Comparison of ENCODE assay signal across 8 mouse cellular contexts in the genomic region with DNA sequence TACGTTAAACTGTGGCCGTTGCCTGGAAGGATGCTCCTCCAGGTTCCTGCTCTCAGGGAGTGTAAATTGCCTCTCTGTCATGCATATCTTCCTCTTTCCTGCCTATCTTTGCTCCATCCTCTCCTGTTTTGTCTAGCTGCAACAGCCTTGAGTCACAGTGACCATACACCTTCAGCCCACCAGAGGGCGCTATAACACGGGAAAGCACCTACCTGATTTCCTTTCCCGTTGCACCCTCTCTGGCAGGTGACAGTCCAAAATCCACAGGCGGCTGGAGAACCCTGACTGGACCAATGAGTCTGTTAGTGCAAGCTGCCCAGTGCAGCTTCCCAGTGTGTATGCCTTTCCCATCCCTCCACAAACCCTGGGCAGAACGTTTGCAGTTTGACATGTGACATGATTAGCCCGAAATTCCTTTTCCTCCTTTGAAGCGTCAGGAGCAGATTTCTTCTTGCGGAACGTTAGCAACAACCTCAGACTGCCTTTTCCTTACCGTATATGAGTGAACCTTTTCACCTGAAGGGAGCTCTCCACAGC. TPM values are rescaled to one million over a fixed set of nuclear protein-coding genes. Genes with fewer than 3 reads are reported as not detected.
DNase-seq lines count a peak whose midpoint lies in the region; ATAC-seq lines count a peak whose summit lies in the region.

No protein-coding gene starts in this region.

- H3K27me3 ChIP-seq in midbrain, embryonic 10.5 days (ENCODE audit: low read depth, poor library complexity, severe bottlenecking), result peaks cover 12% of the 10 kb centered on the region; the same call in 1 of the 2 replicates
- H3K27me3 ChIP-seq in midbrain, embryonic 15.5 days (replicated peaks), result no peaks in the 10 kb centered on the region
- H3K27me3 ChIP-seq in hindbrain, embryonic 15.5 days, result no peaks in the 10 kb centered on the region
- no peaks in the 10 kb centered on the region for H3K27me3 ChIP-seq in neural tube, embryonic 11.5 days (ENCODE audit: control insufficient read depth, insufficient read depth, low read length)

- H3K4me3 ChIP-seq in midbrain, embryonic 10.5 days, result no peak overlapping the region
- no peak overlapping the region for H3K4me3 ChIP-seq in midbrain, embryonic 15.5 days
- no peak overlapping the region for H3K4me3 ChIP-seq in hindbrain, embryonic 15.5 days
- H3K4me3 ChIP-seq in neural tube, embryonic 11.5 days (ENCODE audit: low read depth, low read length), result no peak overlapping the region

- 35% methylated on average over 12 of the region's 12 CpGs for WGBS in midbrain, embryonic 10.5 days
- WGBS in midbrain, embryonic 15.5 days, result 28% methylated on average over 12 of the region's 12 CpGs
- 30% methylated on average over 12 of the region's 12 CpGs for WGBS in hindbrain, embryonic 15.5 days
- WGBS in neural tube, embryonic 11.5 days, result 34% methylated on average over 12 of the region's 12 CpGs

- H3K9me3 ChIP-seq in midbrain, embryonic 10.5 days (replicated peaks), result no peaks in the 10 kb centered on the region
- no peaks in the 10 kb centered on the region for H3K9me3 ChIP-seq in midbrain, embryonic 15.5 days
- no peaks in the 10 kb centered on the region for H3K9me3 ChIP-seq in hindbrain, embryonic 15.5 days
- no peaks in the 10 kb centered on the region for H3K9me3 ChIP-seq in neural tube, embryonic 11.5 days (ENCODE audit: control insufficient read depth, low read length)

- no peak overlapping the region; the same call in 1 of the 2 replicates for H3K9ac ChIP-seq in midbrain, embryonic 15.5 days
- H3K9ac ChIP-seq in hindbrain, embryonic 15.5 days, result 0 out of 2 replicates have a peak overlapping the region, but pooled peaks have one; percentile 18
- H3K9ac ChIP-seq in neural tube, embryonic 11.5 days (ENCODE audit: low read length), result no peak overlapping the region

- ATAC-seq in midbrain, embryonic 15.5 days (replicated peaks), result no peak
- ATAC-seq in hindbrain, embryonic 15.5 days (ENCODE audit: low FRiP score, low read depth), result no peak
- ATAC-seq in neural tube, embryonic 11.5 days (ENCODE audit: insufficient read depth, low FRiP score, low TSS enrichment), result no peak

- peak; percentile 76 for DNase-seq in midbrain, embryonic 10.5 days (ENCODE audit: low spot score)
- peak; percentile 77 for DNase-seq in cerebellum, adult 11 months
- peak; percentile 28 to 89 for DNase-seq in frontal cortex, adult 2 months (ENCODE audit: extremely low spot score in 1 of 2, low spot score in 1 of 2)
- peak; percentile 80 for DNase-seq in left cerebral cortex, postnatal 4 days
- DNase-seq in neural tube, embryonic 11.5 days (ENCODE audit: low spot score), result peak; percentile 71
- DNase-seq in thymus, adult 18-20 months, result peak; percentile 22 to 37

- peaks cover 12% of the 10 kb centered on the region for H3K4me1 ChIP-seq in midbrain, embryonic 10.5 days
- H3K4me1 ChIP-seq in midbrain, embryonic 15.5 days, result peaks cover 3% of the 10 kb centered on the region
- peaks cover 8% of the 10 kb centered on the region for H3K4me1 ChIP-seq in hindbrain, embryonic 15.5 days (replicated peaks)
- no peaks in the 10 kb centered on the region for H3K4me1 ChIP-seq in neural tube, embryonic 11.5 days (ENCODE audit: control insufficient read depth, insufficient read depth, low read length)

- no peaks in the 10 kb centered on the region for H3K36me3 ChIP-seq in midbrain, embryonic 10.5 days
- H3K36me3 ChIP-seq in midbrain, embryonic 15.5 days (replicated peaks), result no peaks in the 10 kb centered on the region
- no peaks in the 10 kb centered on the region for H3K36me3 ChIP-seq in hindbrain, embryonic 15.5 days
- H3K36me3 ChIP-seq in neural tube, embryonic 11.5 days (ENCODE audit: control insufficient read depth, insufficient read depth, low read length), result no peaks in the 10 kb centered on the region

- no peak overlapping the region for H3K27ac ChIP-seq in midbrain, embryonic 10.5 days (replicated peaks)
- H3K27ac ChIP-seq in midbrain, embryonic 15.5 days, result no peak overlapping the region
- no peak overlapping the region for H3K27ac ChIP-seq in hindbrain, embryonic 15.5 days (replicated peaks)
- no peak overlapping the region for H3K27ac ChIP-seq in neural tube, embryonic 11.5 days (ENCODE audit: low read depth, low read length)

- intact Hi-C loops in left cerebral cortex, postnatal 4 days (cut with DNase I), result no loop called here

- no peak overlapping the region; the same call in 1 of the 2 replicates for H3K4me2 ChIP-seq in midbrain, embryonic 15.5 days
- H3K4me2 ChIP-seq in hindbrain, embryonic 15.5 days, result peak overlapping the region; percentile 31; the same call in 1 of the 2 replicates
- no peak overlapping the region for H3K4me2 ChIP-seq in neural tube, embryonic 11.5 days (ENCODE audit: low read depth)

RNA-seq across cellular contexts. Expression of a gene that starts 48.1 kb away (rescaled TPM):
- 0.16 and 0.19 TPM in 2 replicates for polyA plus RNA-seq in midbrain, embryonic 10.5 days (2016; fragmentation: Nextera tagmentation; extraction: Ambion mirVana)
- 1.9 and 2.2 TPM in 2 replicates for polyA plus RNA-seq in midbrain, embryonic 15.5 days (2015; fragmentation: Nextera tagmentation; extraction: Ambion mirVana)
- polyA plus RNA-seq in frontal cortex, adult 2 months (2012; rRNA removed), result 60.4 and 66.5 TPM in 2 replicates
- 1.6 and 1.9 TPM in 2 replicates for polyA plus RNA-seq in hindbrain, embryonic 15.5 days (2015; fragmentation: Nextera tagmentation; extraction: Ambion mirVana)
- 10 to 100 TPM; 85.3 to 88.4 TPM for total RNA-seq in left cerebral cortex, postnatal 4 days (2021)
- 0.27 and 0.32 TPM in 2 replicates for polyA plus RNA-seq in neural tube, embryonic 11.5 days (2014; fragmentation: Nextera tagmentation; extraction: Ambion mirVana)

Comparison
In these comparisons a context has a peak if more than half of its experiments do, and no peak if none do; other contexts are left out.
1. DNase-seq: peak in every context shown above with its lines; median percentile 80 in left cerebral cortex, postnatal 4 days; 77 in cerebellum, adult 11 months; 76 in midbrain, embryonic 10.5 days; 71 in neural tube, embryonic 11.5 days; 58 in frontal cortex, adult 2 months; 30 in thymus, adult 18-20 months.
2. RNA of a gene that starts 48.1 kb away (polyA plus RNA-seq): 60.4 to 66.5 TPM in frontal cortex, adult 2 months; 1.9 to 2.2 TPM in midbrain, embryonic 15.5 days, 1.6 to 1.9 TPM in hindbrain, embryonic 15.5 days, 0.27 to 0.32 TPM in neural tube, embryonic 11.5 days and 0.16 to 0.19 TPM in midbrain, embryonic 10.5 days; every median in the first group is over 10 times any median in the second.